Mouse (Mus musculus): ENCODE measurements around the gene Aldh3b1.

DNA sequence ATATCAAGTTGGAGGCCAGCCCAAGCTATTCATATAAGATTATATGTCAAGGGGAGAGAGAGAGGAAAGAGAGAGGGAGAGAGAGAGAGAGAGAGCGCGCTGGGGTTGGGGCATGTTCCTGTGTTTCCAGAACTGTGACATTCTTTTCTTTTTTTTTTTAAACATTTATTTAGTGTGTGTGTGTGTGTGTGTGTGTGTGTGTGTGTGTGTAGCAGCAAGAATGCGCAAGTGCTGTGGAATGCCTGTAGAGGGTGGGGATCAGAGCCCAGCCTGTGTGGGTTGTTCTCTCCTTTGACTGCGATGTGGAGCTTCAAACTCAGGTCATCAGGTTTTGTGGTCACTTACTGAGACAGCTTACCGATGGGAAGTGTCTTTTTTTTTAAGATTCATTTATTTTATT, 30.6 kb upstream of the Aldh3b1 start:
- TF ChIP-seq POLR2A (IDR thresholded peaks at IDR 0.05; ENCODE audit: borderline replicate concordance, extremely low read depth, insufficient read depth, insufficient read length, poor library complexity, severe bottlenecking) (no peak), CTCF (IDR thresholded peaks at IDR 0.05; ENCODE audit: borderline replicate concordance, extremely low read depth, insufficient read depth, insufficient read length) (no peak)

Data from brain, embryonic 14.5 days (tissue).